Mouse (Mus musculus) MEL (cell line): ENCODE results near the gene Abhd17a. TPM values are rescaled to one million over a fixed set of nuclear protein-coding genes. Genes with fewer than 3 reads are reported as not detected.

ENCODE experiments used
- DNase-seq: peaks from one replicate; pipeline ENCODE4 v3.0.0; 2011; ENCODE audit warnings: low read depth, low spot score
- H3K27ac ChIP-seq: 2 replicates; pipeline ENCODE4 v1.5.1; 2012; ENCODE audit warnings: low read depth, mild to moderate bottlenecking, control low read depth, low read length, moderate library complexity; ENCODE audit not compliant: control insufficient read depth
- H3K27me3 ChIP-seq, 2 experiments: fragments of 150-350 bp in 1 of 2; sonication (generic) in 1 of 2; 2 replicates each; pipeline ENCODE4 v1.6.1; 2012; ENCODE audit warnings: low read length in 2 of 2, mild to moderate bottlenecking in 2 of 2, improper control_type of control experiment in 1 of 2, moderate library complexity in 1 of 2; ENCODE audit not compliant: insufficient read depth in 2 of 2, control insufficient read depth in 1 of 2
- H3K36me3 ChIP-seq, 2 experiments: 2 replicates each; pipeline ENCODE4 v1.6.1; 2012 to 2014; ENCODE audit warnings: low read length in 2 of 2, improper control_type of control experiment in 1 of 2, inconsistent platforms in 1 of 2, mild to moderate bottlenecking in 1 of 2; ENCODE audit not compliant: insufficient read depth in 2 of 2, control insufficient read depth in 1 of 2
- H3K4me1 ChIP-seq, 2 experiments: fragments of 150-350 bp in 1 of 2; sonication (generic) in 1 of 2; 2 replicates each; pipeline ENCODE4 v1.6.1; 2012; ENCODE audit warnings: low read length in 2 of 2, improper control_type of control experiment in 1 of 2, mild to moderate bottlenecking in 1 of 2; ENCODE audit not compliant: insufficient read depth in 2 of 2, control insufficient read depth in 1 of 2
- H3K4me3 ChIP-seq, 2 experiments: fragments of 150-350 bp in 1 of 2; sonication (generic) in 1 of 2; 2 replicates each; pipeline ENCODE4 v1.5.1; 2012; ENCODE audit warnings: low read depth in 2 of 2, low read length in 2 of 2, mild to moderate bottlenecking in 2 of 2, moderate library complexity in 2 of 2, control low read depth in 1 of 2, improper control_type of control experiment in 1 of 2; ENCODE audit not compliant: control insufficient read depth in 1 of 2, insufficient read depth in 1 of 2
- H3K79me2 ChIP-seq: 2 replicates; pipeline ENCODE4 v1.6.1; 2012; ENCODE audit warnings: mild to moderate bottlenecking, low read length, moderate library complexity; ENCODE audit not compliant: control insufficient read depth, poor library complexity, insufficient read depth
- H3K9ac ChIP-seq: 2 replicates; pipeline ENCODE4 v1.6.1; 2012; ENCODE audit warnings: low read depth, mild to moderate bottlenecking, control low read depth, low read length, moderate library complexity; ENCODE audit not compliant: control insufficient read depth, poor library complexity, severe bottlenecking
- H3K9me3 ChIP-seq: fragments of 150-350 bp; sonication (generic); replicated peaks from 2 replicates; pipeline ENCODE4 v1.6.1; 2012; ENCODE audit warnings: mild to moderate bottlenecking, low read length, improper control_type of control experiment, moderate library complexity; ENCODE audit not compliant: insufficient read depth
- CHD2 ChIP-seq: IDR thresholded peaks from 2 replicates; pipeline ENCODE4 v1.6.1; 2011; ENCODE audit warnings: low read length, improper control_type of control experiment
- E2F4 ChIP-seq: IDR thresholded peaks from 2 replicates; pipeline ENCODE4 v1.6.1; 2011; ENCODE audit warnings: low read depth, low read length, improper control_type of control experiment, borderline replicate concordance
- ETS1 ChIP-seq: IDR thresholded peaks from 2 replicates; pipeline ENCODE4 v1.6.1; 2012; ENCODE audit warnings: low read depth, mild to moderate bottlenecking, inconsistent platforms, low read length, improper control_type of control experiment, moderate library complexity
- GABPA ChIP-seq: IDR thresholded peaks from 2 replicates; pipeline ENCODE4 v1.6.1; 2012; ENCODE audit warnings: low read depth, mild to moderate bottlenecking, inconsistent platforms, low read length, improper control_type of control experiment, moderate library complexity
- GATA1 ChIP-seq: IDR thresholded peaks from 2 replicates; pipeline ENCODE4 v1.6.1; 2011; ENCODE audit warnings: low read depth, low read length, improper control_type of control experiment
- KAT2A ChIP-seq: conservative IDR thresholded peaks from 2 replicates; pipeline ENCODE4 v1.6.1; 2012; ENCODE audit warnings: low read depth, low read length, improper control_type of control experiment, inconsistent platforms
- MAFK ChIP-seq: IDR thresholded peaks from 2 replicates; pipeline ENCODE4 v1.6.1; 2011; ENCODE audit warnings: low read depth, mild to moderate bottlenecking, low read length, improper control_type of control experiment, borderline replicate concordance
- MAZ ChIP-seq: IDR thresholded peaks from 2 replicates; pipeline ENCODE4 v1.6.1; 2012; ENCODE audit warnings: low read depth, mild to moderate bottlenecking, inconsistent platforms, low read length, improper control_type of control experiment
- MEF2A ChIP-seq: IDR thresholded peaks from 2 replicates; pipeline ENCODE4 v1.6.1; 2014; ENCODE audit warnings: low read depth, mild to moderate bottlenecking, inconsistent platforms, low read length, improper control_type of control experiment; ENCODE audit not compliant: poor library complexity, insufficient replicate concordance, severe bottlenecking; ENCODE audit errors: extremely low read depth
- MXI1 ChIP-seq: IDR thresholded peaks from 2 replicates; pipeline ENCODE4 v1.6.1; 2011; ENCODE audit warnings: mild to moderate bottlenecking, low read depth, low read length, improper control_type of control experiment
- NELFE ChIP-seq: IDR thresholded peaks from 2 replicates; pipeline ENCODE4 v1.6.1; 2011; ENCODE audit warnings: low read depth, low read length, improper control_type of control experiment
- NRF1 ChIP-seq: IDR thresholded peaks from 2 replicates; pipeline ENCODE4 v1.6.1; 2014; ENCODE audit warnings: low read depth, mild to moderate bottlenecking, inconsistent platforms, low read length, improper control_type of control experiment, moderate library complexity; ENCODE audit not compliant: poor library complexity, insufficient read depth, severe bottlenecking
- POLR2A ChIP-seq, 2 experiments: IDR thresholded peaks; 2 replicates each; pipeline ENCODE4 v1.6.1; 2011 to 2012; ENCODE audit warnings: low read length in 2 of 2, mild to moderate bottlenecking in 2 of 2, control low read depth in 1 of 2, improper control_type of control experiment in 1 of 2, low read depth in 1 of 2, moderate library complexity in 1 of 2; ENCODE audit not compliant: control insufficient read depth in 1 of 2, insufficient read depth in 1 of 2, poor library complexity in 1 of 2
- POLR2AphosphoS2 ChIP-seq: IDR thresholded peaks from 2 replicates; pipeline ENCODE4 v1.6.1; 2011; ENCODE audit warnings: low read length, improper control_type of control experiment
- POLR2AphosphoS5 ChIP-seq: IDR thresholded peaks from 2 replicates; pipeline ENCODE4 v1.6.1; 2012; ENCODE audit warnings: low read depth, borderline replicate concordance, mild to moderate bottlenecking, inconsistent platforms, low read length, moderate library complexity, mixed read lengths
- RAD21 ChIP-seq: IDR thresholded peaks from 2 replicates; pipeline ENCODE4 v1.6.1; 2011; ENCODE audit warnings: mild to moderate bottlenecking, low read depth, low read length, improper control_type of control experiment
- RCOR1 ChIP-seq: IDR thresholded peaks from 2 replicates; pipeline ENCODE4 v1.6.1; 2012; ENCODE audit warnings: low read depth, mild to moderate bottlenecking, inconsistent platforms, low read length, improper control_type of control experiment
- SMC3 ChIP-seq: IDR thresholded peaks from 2 replicates; pipeline ENCODE4 v1.6.1; 2011; ENCODE audit warnings: low read depth, low read length, improper control_type of control experiment
- TBP ChIP-seq: IDR thresholded peaks from 2 replicates; pipeline ENCODE4 v1.8.0; 2011; ENCODE audit warnings: low read depth, low read length, improper control_type of control experiment
- USF1 ChIP-seq: IDR thresholded peaks from 2 replicates; pipeline ENCODE4 v1.6.1; 2014; ENCODE audit warnings: low read depth, mild to moderate bottlenecking, inconsistent platforms, low read length, improper control_type of control experiment, moderate library complexity
- USF2 ChIP-seq, 2 experiments: IDR thresholded peaks; 2 replicates each; pipeline ENCODE4 v1.6.1; 2011 to 2012; ENCODE audit warnings: improper control_type of control experiment in 2 of 2, low read length in 2 of 2, borderline replicate concordance in 1 of 2, inconsistent platforms in 1 of 2, low read depth in 1 of 2, mild to moderate bottlenecking in 1 of 2; ENCODE audit not compliant: insufficient read depth in 1 of 2
- ZNF384 ChIP-seq: IDR thresholded peaks from 2 replicates; pipeline ENCODE4 v1.6.1; 2012; ENCODE audit warnings: low read depth, mild to moderate bottlenecking, inconsistent platforms, low read length, improper control_type of control experiment
- polyA plus RNA-seq, 2 experiments: library from polyadenylated mRNA; stranded (reverse) in 1 of 2; unstranded in 1 of 2; fragments of >175 nt in 1 of 2; fragments of >200 nt in 1 of 2; gene quantifications; 2 replicates each; pipeline versions ENCODE4 v1.2.1 to v1.2.4; 2012; ENCODE audit warnings: low replicate concordance in 2 of 2, low read depth in 1 of 2; ENCODE audit not compliant: insufficient read length in 2 of 2, insufficient read depth in 1 of 2, missing spikeins in 1 of 2
- total RNA-seq: library from RNA; depleted of rRNA; stranded (reverse); fragments of 300-350 nt; gene quantifications from 2 replicates; pipeline ENCODE4 v1.2.3, GENCODE M21; 2012

The Abhd17a gene
- total and polyA plus RNA-seq, 3 experiments: 96.2 to 136 (median 98.5) TPM

DNA sequence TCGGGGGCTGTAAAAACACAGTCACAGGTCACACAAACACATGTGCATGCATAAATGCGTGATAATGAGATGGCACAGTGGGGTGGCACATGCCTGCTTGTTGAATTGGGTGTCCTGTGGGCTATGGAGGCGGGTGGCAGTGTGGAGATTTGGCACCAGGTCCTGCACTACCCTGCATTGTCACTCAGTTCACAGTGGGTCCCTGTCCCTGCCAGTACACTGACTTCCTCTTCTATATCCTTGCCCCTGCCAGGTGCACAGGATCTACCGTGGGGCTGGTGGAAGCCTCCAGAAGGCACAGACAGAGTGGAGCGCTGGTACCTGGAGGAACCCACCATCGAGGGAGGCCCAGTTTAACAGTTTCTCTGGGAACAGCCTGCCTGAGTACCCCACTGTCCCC is 24.2 kb upstream of the Abhd17a start:
- no peaks in the 10 kb centered on the region for H3K79me2 ChIP-seq
- no peaks in the 10 kb centered on the region for H3K27me3 ChIP-seq
- H3K9ac ChIP-seq: no peak overlapping the region
- DNase-seq: no peak
- no peak overlapping the region for H3K27ac ChIP-seq
- H3K4me1 ChIP-seq: no peaks in the 10 kb centered on the region
- H3K9me3 ChIP-seq: no peaks in the 10 kb centered on the region
- no peak for TF ChIP-seq KAT2A
- TF ChIP-seq MAFK: no peak
- no peak for TF ChIP-seq SMC3
- TF ChIP-seq MEF2A: no peak
- TF ChIP-seq ZNF384: no peak
- TF ChIP-seq POLR2A (IDR thresholded peaks at IDR 0.05; ENCODE audit: control insufficient read depth in 1 of 2, insufficient read depth in 1 of 2, low read depth in 1 of 2, low read length in 2 of 2, poor library complexity in 1 of 2): no peak
- no peak for TF ChIP-seq E2F4
- no peak for TF ChIP-seq MXI1
- TF ChIP-seq GABPA: no peak
- TF ChIP-seq USF1: no peak
- TF ChIP-seq NELFE: no peak
- no peak for TF ChIP-seq RAD21
- TF ChIP-seq ETS1: no peak
- no peak for TF ChIP-seq CHD2
- TF ChIP-seq POLR2AphosphoS5: no peak
- TF ChIP-seq TBP: no peak
- no peak for TF ChIP-seq MAZ
- no peak for TF ChIP-seq NRF1
- H3K36me3 ChIP-seq: peaks cover 0 to 2% of the 10 kb centered on the region in 2 experiments; a peak in 1 of 4 replicates
- no peak overlapping the region for H3K4me3 ChIP-seq

DNA sequence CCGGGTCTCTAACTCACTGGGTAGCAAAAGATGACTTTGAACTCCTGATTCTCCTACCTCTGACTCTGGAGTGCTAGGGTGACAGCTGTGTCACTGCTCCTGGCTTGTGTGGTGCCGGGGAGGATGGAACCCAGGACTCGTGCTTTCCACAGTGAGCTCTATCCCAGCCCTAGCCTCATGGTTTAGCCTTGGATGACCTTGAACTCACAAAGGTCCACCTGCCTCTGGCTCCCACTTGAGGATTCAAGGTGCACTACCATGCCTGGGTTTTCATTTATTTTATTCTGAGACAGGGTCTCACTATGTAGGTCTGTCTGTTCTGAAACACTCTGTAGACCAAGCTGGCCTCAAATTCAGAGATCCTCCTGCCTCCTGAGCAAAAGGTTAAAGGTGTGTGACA is 23.7 kb upstream of the Abhd17a start:
- Histone ChIP-seq H3K4me1 (no peaks in the 10 kb centered on the region), H3K9me3 (no peaks in the 10 kb centered on the region), H3K36me3 (peaks cover 0 to 2% of the 10 kb centered on the region in 2 experiments; a peak in 1 of 4 replicates), H3K27ac (no peak overlapping the region)
- no peak for DNase-seq
- TF ChIP-seq POLR2AphosphoS5 (no peak), POLR2A (IDR thresholded peaks at IDR 0.05; ENCODE audit: control insufficient read depth in 1 of 2, insufficient read depth in 1 of 2, low read depth in 1 of 2, low read length in 2 of 2, poor library complexity in 1 of 2) (no peak), POLR2AphosphoS2 (no peak), TBP (no peak), GATA1 (no peak), USF2 (IDR thresholded peaks at IDR 0.05; ENCODE audit: borderline replicate concordance in 1 of 2, insufficient read depth in 1 of 2, low read depth in 1 of 2, low read length in 2 of 2) (no peak), CHD2 (no peak), E2F4 (no peak), RCOR1 (no peak)
- TF ChIP-seq, all 39 proteins: peak for 0
- Histone ChIP-seq H3K79me2 (no peaks in the 10 kb centered on the region), H3K4me3 (no peak overlapping the region), H3K9ac (no peak overlapping the region), H3K27me3 (no peaks in the 10 kb centered on the region)
